Mouse (Mus musculus) central nervous system, embryonic 14 days (tissue): Measurements from ENCODE around the gene 1700084M14Rik. TPM values are rescaled to one million over a fixed set of nuclear protein-coding genes. Genes with fewer than 3 reads are reported as not detected.

ENCODE experiments used
- polyA plus RNA-seq: library from polyadenylated mRNA; depleted of rRNA; stranded (reverse); fragments of >200 nt; gene quantifications from 2 replicates; pipeline ENCODE4 v1.2.3, GENCODE M21; 2012; rRNA removed

Gene 1700084M14Rik
- polyA plus RNA-seq = not detected in 2 replicates

GRCm38 (mm10) chrX:91575811-91576210 lies at the start of gene 1700084M14Rik:
1700084M14Rik (minus strand) TSS chrX:91575911.

Other genes starting within 250 kb of the 1700084M14Rik start
- gene Mageb2, start 244.2 kb downstream of the 1700084M14Rik start, polyA plus RNA-seq = not detected in 2 replicates
- not detected in 2 replicates for gene Gm5072, start 183.4 kb downstream of the 1700084M14Rik start, polyA plus RNA-seq
- not detected in 2 replicates for gene Gm8914, start 95.8 kb downstream of the 1700084M14Rik start, polyA plus RNA-seq
- gene Gm14781, start 56.3 kb upstream of the 1700084M14Rik start, polyA plus RNA-seq = not detected in 2 replicates
- not detected in 2 replicates for gene Mageb5, start 207.1 kb upstream of the 1700084M14Rik start, polyA plus RNA-seq